Mouse (Mus musculus) liver (tissue): ENCODE results near the gene Rsph10b.
"Not testable (repeated sequence)": the region's sequence is repeated elsewhere in the genome, so short reads cannot be mapped to it uniquely, and the experiment has no call there.

ENCODE experiments used
- DNase-seq: peaks from one replicate; pipeline ENCODE4 v3.0.0-alpha.2; 2020; ENCODE audit warnings: mixed read lengths

The Rsph10b gene

GRCm38 (mm10) chr5:143994632-143995365, 62.0 kb downstream of the Rsph10b start:
- no peak for DNase-seq

GRCm38 (mm10) chr5:143999409-143999808, 66.6 kb downstream of the Rsph10b start:
- DNase-seq, result peak; percentile 44

- DNase-seq, result no peak
Observed at GRCm38 (mm10) chr5:144002461-144003192, 69.8 kb downstream of the Rsph10b start.

- DNase-seq, result not testable (repeated sequence)
Observed at GRCm38 (mm10) chr5:144013366-144014134, 80.7 kb downstream of the Rsph10b start.

- DNase-seq, result peak; percentile 86
Observed at GRCm38 (mm10) chr5:144014551-144015311, 81.9 kb downstream of the Rsph10b start, which contains the start of gene Ccz1. Gene Ccz1, minus strand, starts transcription at chr5:144014877.

- DNase-seq, result peak; percentile 29
Observed at GRCm38 (mm10) chr5:144015312-144015650, 82.4 kb downstream of the Rsph10b start.

GRCm38 (mm10) chr5:144015845-144016244, 83.0 kb downstream of the Rsph10b start:
- no peak for DNase-seq

GRCm38 (mm10) chr5:144026620-144027263, 93.9 kb downstream of the Rsph10b start, which contains the start of gene Ocm:
Gene Ocm, minus strand, starts transcription at chr5:144026670.
- DNase-seq, result no peak

GRCm38 (mm10) chr5:144032491-144032890, 99.7 kb downstream of the Rsph10b start:
- DNase-seq, result no peak

GRCm38 (mm10) chr5:144034567-144034966, 101.7 kb downstream of the Rsph10b start:
- DNase-seq, result no peak
